Mouse (Mus musculus) liver, adult (tissue): ENCODE results near the gene 2210408I21Rik.

Source experiments
- GATA4 ChIP-seq: IDR thresholded peaks from 2 replicates; pipeline ENCODE4 v1.6.1; 2014; ENCODE audit warnings: mild to moderate bottlenecking, low read length; ENCODE audit not compliant: insufficient replicate concordance

Gene 2210408I21Rik

GRCm38 (mm10) chr13:77262715-77263338, 127.5 kb downstream of the 2210408I21Rik start:
- TF ChIP-seq GATA4: no peak

DNA sequence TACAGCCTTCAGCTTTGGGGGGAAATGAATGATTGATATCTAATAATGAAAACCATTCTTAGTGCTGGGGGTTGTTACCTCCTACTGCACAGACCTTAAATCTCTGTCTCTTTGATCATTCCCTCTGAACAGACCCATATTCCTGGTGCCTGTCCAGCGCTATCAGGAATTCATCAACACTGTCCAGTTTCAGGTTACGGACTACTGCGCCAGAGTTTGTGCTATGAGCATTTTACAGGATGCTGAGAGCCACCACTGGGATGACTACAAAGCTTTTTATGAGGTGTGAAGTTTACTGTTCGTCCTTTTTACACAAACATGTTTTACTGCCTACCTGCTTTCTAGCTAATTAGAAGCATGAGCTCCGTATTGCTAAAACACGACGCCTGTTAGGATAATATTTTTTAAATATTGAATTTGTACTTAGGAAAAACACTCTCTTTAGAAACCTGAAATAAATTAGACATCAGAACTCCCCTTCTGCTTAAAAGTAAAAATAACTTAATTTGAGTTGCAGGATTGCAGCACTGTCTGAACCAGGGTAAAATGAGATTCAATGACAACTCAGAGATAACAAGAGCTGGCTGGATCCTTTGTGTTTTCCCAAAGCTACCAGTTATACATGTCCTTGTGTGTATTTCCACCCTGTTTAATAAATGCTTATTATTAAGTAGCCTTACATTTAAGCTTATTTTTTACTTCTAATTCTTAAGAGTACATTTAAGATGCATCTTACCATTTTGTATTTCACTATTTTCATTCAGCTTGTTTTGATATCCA, 128.2 kb downstream of the 2210408I21Rik start:
- no peak for TF ChIP-seq GATA4

DNA sequence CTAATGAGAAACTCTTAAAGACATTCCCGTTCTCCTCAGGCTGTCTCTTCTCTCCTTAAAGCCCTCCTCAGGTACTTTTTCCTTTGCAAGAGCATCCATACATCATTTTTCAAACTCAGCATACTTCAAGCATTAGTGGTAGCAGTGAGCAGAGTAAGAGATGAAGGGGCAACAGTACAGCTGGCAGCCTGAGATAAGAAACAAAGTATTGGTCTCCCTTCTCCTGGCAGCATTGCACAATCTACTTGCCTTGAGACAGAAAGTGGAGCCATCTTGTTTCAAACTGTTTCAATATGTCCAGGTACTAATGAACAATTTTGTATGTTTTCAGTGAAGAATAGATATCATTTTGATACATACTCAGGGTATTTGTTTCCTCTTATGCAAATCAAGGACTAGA, 129.1 kb downstream of the 2210408I21Rik start:
- TF ChIP-seq GATA4: no peak

DNA sequence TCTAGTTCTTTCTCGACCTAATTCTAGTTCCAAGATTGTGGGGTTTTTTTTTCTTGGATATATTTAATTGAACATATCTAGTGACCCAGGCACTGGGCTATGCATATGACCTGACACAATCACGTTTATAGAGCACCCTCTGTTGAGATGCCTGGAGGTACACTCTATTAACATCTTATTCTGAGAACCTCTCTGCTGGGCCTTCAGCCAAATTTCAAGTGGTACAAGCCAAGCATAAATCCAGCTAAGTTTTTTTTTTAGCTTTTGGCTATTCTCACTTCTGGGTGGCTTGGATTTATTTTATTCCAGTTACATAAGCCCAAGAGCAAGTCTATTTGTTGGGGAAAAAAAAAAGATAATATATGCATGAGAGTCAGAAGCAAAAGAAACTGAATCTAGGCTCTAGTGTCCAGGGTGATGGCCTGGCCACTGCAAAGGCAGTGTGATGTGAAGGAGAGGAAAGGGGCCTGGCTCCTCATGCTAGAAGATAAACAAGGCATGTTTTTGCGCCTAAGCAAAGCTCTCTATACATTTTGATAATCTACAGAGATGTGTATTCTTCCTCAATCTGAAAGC, 139.9 kb downstream of the 2210408I21Rik start:
- no peak for TF ChIP-seq GATA4

DNA sequence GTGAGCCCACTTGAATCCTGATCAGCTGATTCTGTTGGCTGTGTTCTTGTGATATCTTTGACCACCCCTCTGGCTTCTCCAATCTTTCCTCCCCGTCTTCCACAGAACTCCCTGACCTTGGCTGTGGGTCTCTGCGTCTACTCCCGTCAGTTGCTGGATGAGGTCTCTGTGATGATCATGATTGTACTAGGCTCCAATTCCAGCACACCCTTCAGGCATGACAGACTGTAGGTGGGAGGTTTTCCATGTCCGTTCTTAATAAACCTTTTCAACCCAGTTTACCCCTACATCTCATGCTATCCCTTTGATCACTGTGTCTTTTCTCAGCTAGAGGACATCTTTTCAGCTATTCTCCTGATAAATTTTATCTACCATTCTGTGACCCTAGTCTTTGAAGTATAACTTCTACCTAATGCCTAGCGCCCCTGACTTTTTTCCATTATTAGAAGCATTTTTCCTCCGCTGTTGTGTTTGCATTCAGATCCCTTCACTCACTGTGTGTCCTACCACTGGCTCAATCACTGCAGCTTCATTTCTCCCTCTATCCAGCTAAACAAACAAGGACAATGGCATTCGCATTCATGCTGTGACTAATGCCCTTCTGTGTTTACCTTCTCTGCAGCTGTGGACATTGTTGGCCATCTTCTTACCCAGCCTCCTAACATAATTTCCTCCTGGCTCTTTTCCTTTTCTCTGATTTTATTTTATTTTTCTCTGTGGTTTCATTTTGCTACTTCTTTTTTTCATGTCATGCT, 143.5 kb downstream of the 2210408I21Rik start:
- TF ChIP-seq GATA4: no peak

DNA sequence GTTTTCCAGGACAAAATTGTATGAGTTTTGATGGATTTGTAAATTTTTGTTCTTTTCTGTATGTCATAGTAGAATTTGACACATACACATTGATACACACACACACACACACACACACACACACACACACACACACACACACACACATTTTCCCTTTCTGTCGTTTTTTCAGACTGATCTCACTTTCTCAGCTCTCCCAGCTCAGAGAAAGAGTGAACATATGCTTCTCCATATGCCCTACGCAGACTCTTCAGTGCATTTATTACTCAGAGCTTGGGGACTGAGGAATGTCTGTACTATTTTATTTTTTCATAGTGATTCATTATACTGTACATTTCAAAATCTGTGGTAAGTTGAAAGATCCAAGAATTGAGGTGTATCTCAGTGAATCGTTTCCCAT, 160.2 kb downstream of the 2210408I21Rik start:
- no peak for TF ChIP-seq GATA4

- TF ChIP-seq GATA4: no peak
Measured at GRCm38 (mm10) chr13:77324101-77324500, 188.8 kb downstream of the 2210408I21Rik start.

- TF ChIP-seq GATA4: no peak
Measured at GRCm38 (mm10) chr13:77326174-77326959, 191.0 kb downstream of the 2210408I21Rik start.

- TF ChIP-seq GATA4: no peak
Measured at GRCm38 (mm10) chr13:77342097-77342496, 206.8 kb downstream of the 2210408I21Rik start.

DNA sequence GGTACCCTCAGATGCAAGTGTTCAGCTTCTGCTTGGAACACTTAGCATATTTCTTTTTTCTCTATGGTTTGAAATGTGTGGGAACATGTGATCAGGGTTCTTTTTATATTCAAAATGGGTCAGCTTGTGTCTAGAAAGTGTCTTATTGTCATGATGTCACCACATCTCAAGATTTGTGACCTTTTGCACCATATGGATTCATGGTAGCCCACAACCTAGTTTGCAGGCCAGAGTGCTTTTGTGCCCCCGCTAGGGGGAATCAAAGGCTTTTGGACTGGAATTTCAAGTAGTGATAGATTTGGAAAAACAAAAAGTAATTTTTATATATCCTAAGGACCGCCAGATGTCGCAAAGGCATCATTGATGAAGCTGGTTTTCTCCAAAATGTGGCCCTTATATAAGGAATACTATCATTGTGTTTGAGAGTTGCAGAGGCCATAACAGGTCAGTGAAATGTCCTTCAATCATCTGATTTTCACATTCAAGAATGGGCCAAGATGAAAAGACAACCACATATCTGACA, 250.2 kb downstream of the 2210408I21Rik start:
- TF ChIP-seq GATA4: no peak

- TF ChIP-seq GATA4: no peak
Measured at GRCm38 (mm10) chr13:77386001-77386400, 250.7 kb downstream of the 2210408I21Rik start.

DNA sequence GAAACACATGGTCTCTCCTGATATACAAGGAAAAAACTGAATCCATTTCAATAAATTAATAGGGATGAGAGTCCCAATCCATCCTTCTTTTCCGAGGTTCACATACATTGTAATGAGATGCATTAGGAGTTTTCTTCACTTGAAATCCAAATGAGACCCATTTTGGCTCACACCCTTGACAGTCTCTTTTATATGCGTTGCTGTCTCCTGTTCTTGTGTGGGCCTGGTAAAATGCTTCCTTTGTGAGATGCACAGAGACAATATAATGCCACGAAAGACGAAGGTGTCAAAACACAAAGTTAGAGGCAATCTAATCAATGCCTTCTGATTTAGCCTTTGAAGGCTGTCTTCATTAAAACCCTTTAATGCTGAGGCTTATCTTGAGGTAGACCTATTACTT, 252.8 kb downstream of the 2210408I21Rik start:
- no peak for TF ChIP-seq GATA4

GRCm38 (mm10) chr13:77389209-77389608, 253.9 kb downstream of the 2210408I21Rik start:
- no peak for TF ChIP-seq GATA4

DNA sequence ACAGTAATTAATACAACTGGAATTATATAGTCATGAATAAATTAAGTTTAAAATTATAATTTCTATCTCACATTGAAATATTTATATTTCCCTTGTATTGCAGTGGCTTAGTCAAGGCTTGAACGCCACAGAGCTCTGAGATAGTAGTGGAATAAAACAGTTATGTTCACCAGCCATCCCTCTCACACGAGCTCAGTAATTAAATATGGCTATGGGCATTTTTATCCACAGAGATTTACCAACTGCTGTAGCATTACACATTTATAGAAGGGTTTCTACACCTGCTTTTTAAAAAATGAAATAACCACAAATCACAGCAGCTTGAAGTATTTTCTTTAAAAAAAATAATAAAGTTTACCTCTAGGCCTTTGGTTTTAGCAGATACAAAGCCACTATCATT, 261.0 kb downstream of the 2210408I21Rik start:
- TF ChIP-seq GATA4: no peak

DNA sequence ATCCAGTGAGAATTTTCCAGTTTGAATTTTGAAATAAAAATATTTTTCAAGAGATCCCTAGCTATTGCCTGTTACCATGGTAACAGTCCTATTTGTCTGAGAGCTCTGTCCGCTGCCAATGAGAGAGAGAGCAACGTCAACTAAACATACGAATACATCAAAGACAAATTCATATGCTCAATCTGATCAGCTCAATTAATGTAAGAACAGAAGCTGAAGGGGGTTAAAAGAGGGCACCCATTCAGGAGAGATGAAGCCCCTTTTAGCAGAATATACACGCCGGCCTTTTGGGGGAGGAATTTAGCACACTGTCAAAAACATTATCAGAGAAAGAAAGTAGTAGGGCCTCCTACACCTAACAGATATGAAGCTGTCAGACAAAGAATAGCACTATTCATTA, 261.6 kb downstream of the 2210408I21Rik start:
- no peak for TF ChIP-seq GATA4

GRCm38 (mm10) chr13:77397646-77398045, 262.3 kb downstream of the 2210408I21Rik start:
- TF ChIP-seq GATA4: no peak
